Mouse (Mus musculus) inflammation-experienced regulatory T-cells, adult 16 weeks (primary cell): ENCODE measurements around the gene Skint7. TPM values are rescaled to one million over a fixed set of nuclear protein-coding genes. Genes with fewer than 3 reads are reported as not detected.

ENCODE experiments used
- polyA plus RNA-seq: library from polyadenylated mRNA; unstranded; fragments of 100-300 nt; shearing (Covaris generic); gene quantifications from one replicate; pipeline ENCODE4 v1.2.1, GENCODE M21; 2017

Skint7 gene
- not detected for polyA plus RNA-seq

GRCm38 (mm10) chr4:111972623-111973022 is at the start of gene Skint7:
Skint7 (plus strand) TSS chr4:111972923.

DNA sequence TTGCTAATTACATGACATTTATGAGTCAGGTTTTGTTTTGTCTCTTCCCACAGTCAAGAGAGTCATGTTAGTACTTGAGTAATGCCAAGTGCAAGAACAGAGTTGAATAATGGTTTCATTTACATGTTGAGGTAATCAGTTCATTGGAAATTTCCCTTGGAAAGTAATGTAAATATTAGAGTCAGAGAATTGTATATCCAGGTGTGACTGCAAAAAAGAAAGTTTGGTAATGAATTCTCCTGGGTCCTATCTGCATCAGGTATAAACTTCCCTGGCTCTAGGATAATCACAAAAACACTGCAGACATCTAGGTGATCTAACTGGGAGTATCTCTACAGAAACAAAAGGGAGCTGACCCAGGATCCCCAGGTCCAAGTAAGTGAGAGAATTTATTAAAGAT is 33.2 kb downstream of the Skint7 start, which contains the start of gene Skint1:
Gene Skint1 (plus strand): TSS at position 301 of the 400 bp plus-strand sequence.

Other genes with a start within 250 kb of the Skint7 start
- not detected for gene Slc5a9, start 70.0 kb upstream of the Skint7 start, polyA plus RNA-seq
- not detected for gene Skint8, start 53.5 kb upstream of the Skint7 start, polyA plus RNA-seq
- not detected for gene Skint1, start 33.3 kb downstream of the Skint7 start, polyA plus RNA-seq
- not detected for gene Skint4, start 99.1 kb downstream of the Skint7 start, polyA plus RNA-seq